Mouse (Mus musculus): ENCODE results near the gene Psmd11. TPM values are rescaled to one million over a fixed set of nuclear protein-coding genes. Genes with fewer than 3 reads are reported as not detected.
"Not testable (repeated sequence)": the region's sequence is repeated elsewhere in the genome, so short reads cannot be mapped to it uniquely, and the experiment has no call there.

The Psmd11 gene
- total and polyA plus RNA-seq, 2 experiments from 2014 or later: 24.6 to 278 TPM

- DNase-seq (ENCODE audit: low spot score) (no peak), ATAC-seq (ENCODE audit: low FRiP score) (no peak)
- no peaks in the 10 kb centered on the region for H3K27me3 ChIP-seq (ENCODE audit: insufficient read depth, low read length)
- no peak overlapping the region for H3K9ac ChIP-seq (replicated peaks; ENCODE audit: low read length, poor library complexity, severe bottlenecking)
- TF ChIP-seq CTCF (IDR thresholded peaks at IDR 0.05): no peak
- no peak overlapping the region for H3K4me3 ChIP-seq (ENCODE audit: low read depth, low read length)
- no peaks in the 10 kb centered on the region for H3K4me1 ChIP-seq (ENCODE audit: insufficient read depth, low read length)
- no peaks in the 10 kb centered on the region for H3K9me3 ChIP-seq (ENCODE audit: low read length)
- peaks cover 11% of the 10 kb centered on the region; the same call in 1 of the 2 replicates for H3K36me3 ChIP-seq (ENCODE audit: insufficient read depth, low read length)
- no peak overlapping the region for H3K27ac ChIP-seq (ENCODE audit: low read depth, low read length)
- H3K4me2 ChIP-seq (ENCODE audit: low read depth, low read length, poor library complexity, severe bottlenecking): no peak overlapping the region
- WGBS: 97% methylated on average over 3 of the region's 3 CpGs
Measured at GRCm38 (mm10) chr11:80446916-80447315, 18.5 kb downstream of the Psmd11 start.

- H3K27ac ChIP-seq (ENCODE audit: low read depth, low read length): no peak overlapping the region
- no peak for ATAC-seq (ENCODE audit: low FRiP score)
- H3K27me3 ChIP-seq (ENCODE audit: insufficient read depth, low read length): no peaks in the 10 kb centered on the region
- no peak overlapping the region for H3K4me2 ChIP-seq (ENCODE audit: low read depth, low read length, poor library complexity, severe bottlenecking)
- no peak for DNase-seq (ENCODE audit: low spot score)
- no peaks in the 10 kb centered on the region for H3K4me1 ChIP-seq (ENCODE audit: insufficient read depth, low read length)
- no peak overlapping the region for H3K9ac ChIP-seq (replicated peaks; ENCODE audit: low read length, poor library complexity, severe bottlenecking)
- TF ChIP-seq CTCF (IDR thresholded peaks at IDR 0.05): peak; percentile 21; the same call in 1 of the 2 replicates
- peaks cover 11% of the 10 kb centered on the region; the same call in 1 of the 2 replicates for H3K36me3 ChIP-seq (ENCODE audit: insufficient read depth, low read length)
- 94% methylated on average over 2 of the region's 2 CpGs for WGBS
- no peak overlapping the region for H3K4me3 ChIP-seq (ENCODE audit: low read depth, low read length)
- H3K9me3 ChIP-seq (ENCODE audit: low read length): no peaks in the 10 kb centered on the region
Measured at GRCm38 (mm10) chr11:80449859-80450258, 21.4 kb downstream of the Psmd11 start.

- peaks cover 10% of the 10 kb centered on the region; the same call in 1 of the 2 replicates for H3K36me3 ChIP-seq (ENCODE audit: insufficient read depth, low read length)
Measured at GRCm38 (mm10) chr11:80452242-80452641, 23.8 kb downstream of the Psmd11 start.

DNA sequence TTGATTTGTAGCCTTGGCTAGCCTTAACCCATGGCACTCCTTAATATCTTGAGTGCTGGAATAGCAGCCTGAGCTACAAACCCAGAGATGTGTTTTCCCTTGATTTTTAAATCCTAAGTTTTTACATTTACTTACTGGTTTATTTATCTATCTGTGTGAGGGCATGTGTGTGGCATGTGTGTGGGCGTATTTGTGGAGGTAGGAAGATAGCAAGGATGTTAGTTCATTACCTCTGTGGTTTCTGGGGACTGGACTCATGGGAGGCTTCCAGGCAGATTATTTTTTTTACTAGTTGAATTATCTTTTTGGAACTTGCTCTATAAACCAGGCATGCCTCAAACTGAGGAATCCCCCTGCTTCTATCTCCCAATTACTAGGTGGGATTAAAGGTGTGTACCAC, 24.8 kb downstream of the Psmd11 start:
- ATAC-seq (ENCODE audit: low FRiP score) (no peak), DNase-seq (ENCODE audit: low spot score) (no peak)
- H3K36me3 ChIP-seq (ENCODE audit: insufficient read depth, low read length): peaks cover 13% of the 10 kb centered on the region; the same call in 1 of the 2 replicates
- no peak overlapping the region for H3K9ac ChIP-seq (replicated peaks; ENCODE audit: low read length, poor library complexity, severe bottlenecking)
- TF ChIP-seq CTCF (IDR thresholded peaks at IDR 0.05): no peak
- H3K4me1 ChIP-seq (ENCODE audit: insufficient read depth, low read length): no peaks in the 10 kb centered on the region
- H3K27ac ChIP-seq (ENCODE audit: low read depth, low read length): no peak overlapping the region
- 96% methylated on average over 1 of the region's 1 CpGs for WGBS
- no peak overlapping the region for H3K4me2 ChIP-seq (ENCODE audit: low read depth, low read length, poor library complexity, severe bottlenecking)
- no peak overlapping the region for H3K4me3 ChIP-seq (ENCODE audit: low read depth, low read length)
- no peaks in the 10 kb centered on the region for H3K9me3 ChIP-seq (ENCODE audit: low read length)
- H3K27me3 ChIP-seq (ENCODE audit: insufficient read depth, low read length): no peaks in the 10 kb centered on the region

More at GRCm38 (mm10) chr11:80452242-80452641, 23.8 kb downstream of the Psmd11 start:
- no peak for TF ChIP-seq CTCF (IDR thresholded peaks at IDR 0.05)
- ATAC-seq (ENCODE audit: low FRiP score) (no peak), DNase-seq (ENCODE audit: low spot score) (no peak)
- Histone ChIP-seq H3K4me1 (ENCODE audit: insufficient read depth, low read length) (no peaks in the 10 kb centered on the region), H3K9ac (replicated peaks; ENCODE audit: low read length, poor library complexity, severe bottlenecking) (no peak overlapping the region), H3K27me3 (ENCODE audit: insufficient read depth, low read length) (no peaks in the 10 kb centered on the region), H3K9me3 (ENCODE audit: low read length) (no peaks in the 10 kb centered on the region), H3K4me3 (ENCODE audit: low read depth, low read length) (no peak overlapping the region), H3K4me2 (ENCODE audit: low read depth, low read length, poor library complexity, severe bottlenecking) (no peak overlapping the region), H3K27ac (ENCODE audit: low read depth, low read length) (no peak overlapping the region)
- WGBS: 88% methylated on average over 3 of the region's 3 CpGs

GRCm38 (mm10) chr11:80463605-80464130, 35.3 kb downstream of the Psmd11 start:
- peak; percentile 12; the same call in 1 of the 2 replicates for TF ChIP-seq CTCF (IDR thresholded peaks at IDR 0.05)
- H3K4me1 ChIP-seq (ENCODE audit: insufficient read depth, low read length): not testable (repeated sequence)
- H3K36me3 ChIP-seq (ENCODE audit: insufficient read depth, low read length): peaks cover 35% of the 10 kb centered on the region

GRCm38 (mm10) chr11:80471836-80472605, 43.6 kb downstream of the Psmd11 start:
- WGBS: 85% methylated on average over 16 of the region's 16 CpGs
- Histone ChIP-seq H3K4me2 (ENCODE audit: low read depth, low read length, poor library complexity, severe bottlenecking) (no peak overlapping the region), H3K9ac (replicated peaks; ENCODE audit: low read length, poor library complexity, severe bottlenecking) (no peak overlapping the region), H3K4me3 (ENCODE audit: low read depth, low read length) (no peak overlapping the region), H3K4me1 (ENCODE audit: insufficient read depth, low read length) (no peaks in the 10 kb centered on the region), H3K36me3 (ENCODE audit: insufficient read depth, low read length) (peaks cover 27% of the 10 kb centered on the region), H3K9me3 (ENCODE audit: low read length) (no peaks in the 10 kb centered on the region), H3K27me3 (ENCODE audit: insufficient read depth, low read length) (no peaks in the 10 kb centered on the region), H3K27ac (ENCODE audit: low read depth, low read length) (no peak overlapping the region)
- ATAC-seq (ENCODE audit: low FRiP score): no peak
- no peak for TF ChIP-seq CTCF (IDR thresholded peaks at IDR 0.05)
- DNase-seq (ENCODE audit: low spot score): no peak

More at GRCm38 (mm10) chr11:80463605-80464130, 35.3 kb downstream of the Psmd11 start:
- H3K4me3 ChIP-seq (ENCODE audit: low read depth, low read length); ATAC-seq (ENCODE audit: low FRiP score); H3K27me3 ChIP-seq (ENCODE audit: insufficient read depth, low read length); H3K27ac ChIP-seq (ENCODE audit: low read depth, low read length); DNase-seq (ENCODE audit: low spot score); H3K9ac ChIP-seq (replicated peaks; ENCODE audit: low read length, poor library complexity, severe bottlenecking); H3K9me3 ChIP-seq (ENCODE audit: low read length); H3K4me2 ChIP-seq (ENCODE audit: low read depth, low read length, poor library complexity, severe bottlenecking): not testable (repeated sequence)
- WGBS: 91% methylated on average over 4 of the region's 4 CpGs
